Mouse (Mus musculus) limb, embryonic 11.5 days (tissue): ENCODE measurements around the gene Lrrc4. TPM values are rescaled to one million over a fixed set of nuclear protein-coding genes. Genes with fewer than 3 reads are reported as not detected.

ENCODE experiments used
- ATAC-seq: fragments of 200-750 bp; cut with Nextera tagmentation; 2 replicates; pipeline ENCODE4 v1.8.0; 2017; ENCODE audit warnings: low read depth; ENCODE audit not compliant: insufficient number of reproducible peaks, low FRiP score, low TSS enrichment
- DNase-seq: peaks from one replicate; pipeline ENCODE4 v3.0.0-alpha.2; 2015; ENCODE audit warnings: low spot score
- H3K27ac ChIP-seq: fragments of 300-500 bp; sonication (generic); replicated peaks from 2 replicates; pipeline ENCODE4 v1.5.1; 2014; ENCODE audit warnings: low read depth, mild to moderate bottlenecking, low read length
- H3K27me3 ChIP-seq: fragments of 300-500 bp; sonication (generic); 2 replicates; pipeline ENCODE4 v1.6.1; 2014; ENCODE audit warnings: mild to moderate bottlenecking, low read length, mixed read lengths; ENCODE audit not compliant: control insufficient read depth, insufficient read depth
- H3K36me3 ChIP-seq: fragments of 300-500 bp; sonication (generic); 2 replicates; pipeline ENCODE4 v1.6.1; 2014; ENCODE audit warnings: mild to moderate bottlenecking, low read length, moderate library complexity, mixed read lengths; ENCODE audit not compliant: control insufficient read depth, insufficient read depth
- H3K4me1 ChIP-seq: fragments of 300-500 bp; sonication (generic); 2 replicates; pipeline ENCODE4 v1.6.1; 2014; ENCODE audit warnings: low read length, mixed read lengths; ENCODE audit not compliant: control insufficient read depth, insufficient read depth
- H3K4me2 ChIP-seq: fragments of 300-500 bp; sonication (generic); 2 replicates; pipeline ENCODE4 v1.6.1; 2014; ENCODE audit warnings: low read depth, mild to moderate bottlenecking, moderate library complexity; ENCODE audit not compliant: severe bottlenecking
- H3K4me3 ChIP-seq: fragments of 300-500 bp; sonication (generic); 2 replicates; pipeline ENCODE4 v1.5.1; 2014; ENCODE audit warnings: low read depth, low read length
- H3K9ac ChIP-seq: fragments of 300-500 bp; sonication (generic); 2 replicates; pipeline ENCODE4 v1.6.1; 2014; ENCODE audit warnings: mild to moderate bottlenecking, low read length
- H3K9me3 ChIP-seq: fragments of 300-500 bp; sonication (generic); 2 replicates; pipeline ENCODE4 v1.6.1; 2016; ENCODE audit warnings: low read length; ENCODE audit not compliant: control insufficient read depth
- WGBS: fragments of 180-500 bp; shearing (Covaris S2); extraction: QIAGEN DNeasy Blood & Tissue Kit; methylation state at CpG from one replicate; pipeline ENCODE4 v1.1.7; 2014; 5-methylcytosine and 5-hydroxymethylcytosine counted together
- polyA plus RNA-seq: library from polyadenylated mRNA; unstranded; fragments of >200 nt; fragmentation: Nextera tagmentation; extraction: Ambion mirVana; gene quantifications from 2 replicates; pipeline ENCODE4 v1.2.1, GENCODE M21; 2014

Gene Lrrc4
- polyA plus RNA-seq, 1 experiment from 2014 or later, result 0.48 TPM

DNA sequence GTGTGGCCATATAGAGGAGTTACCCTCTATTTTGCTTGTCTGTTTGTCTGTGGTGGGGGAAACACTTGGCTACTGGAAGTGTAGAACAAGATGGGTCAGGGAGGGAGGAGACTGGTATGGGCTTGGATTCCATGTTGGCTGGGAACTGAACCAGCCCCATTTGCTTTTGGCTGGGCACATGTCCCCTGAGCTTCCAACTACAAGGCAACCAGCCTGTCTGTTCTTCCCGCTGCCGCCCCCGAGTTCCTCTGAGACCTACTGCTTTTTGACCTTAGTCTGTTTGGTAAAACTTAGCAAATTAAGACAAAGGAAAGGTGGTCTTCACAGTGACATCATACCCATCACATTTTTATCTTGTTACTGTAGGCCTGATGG is 40.9 kb upstream of the Lrrc4 start:
- Histone ChIP-seq H3K9me3 (no peaks in the 10 kb centered on the region), H3K4me2 (no peak overlapping the region), H3K36me3 (no peaks in the 10 kb centered on the region), H3K4me1 (0 out of 2 replicates have a peak, but pooled peaks cover 2% of the 10 kb centered on the region), H3K4me3 (no peak overlapping the region), H3K27ac (no peak overlapping the region), H3K9ac (no peak overlapping the region), H3K27me3 (no peaks in the 10 kb centered on the region)
- no peak for DNase-seq
- 88% methylated on average over 3 of the region's 3 CpGs for WGBS
- no peak for ATAC-seq

DNA sequence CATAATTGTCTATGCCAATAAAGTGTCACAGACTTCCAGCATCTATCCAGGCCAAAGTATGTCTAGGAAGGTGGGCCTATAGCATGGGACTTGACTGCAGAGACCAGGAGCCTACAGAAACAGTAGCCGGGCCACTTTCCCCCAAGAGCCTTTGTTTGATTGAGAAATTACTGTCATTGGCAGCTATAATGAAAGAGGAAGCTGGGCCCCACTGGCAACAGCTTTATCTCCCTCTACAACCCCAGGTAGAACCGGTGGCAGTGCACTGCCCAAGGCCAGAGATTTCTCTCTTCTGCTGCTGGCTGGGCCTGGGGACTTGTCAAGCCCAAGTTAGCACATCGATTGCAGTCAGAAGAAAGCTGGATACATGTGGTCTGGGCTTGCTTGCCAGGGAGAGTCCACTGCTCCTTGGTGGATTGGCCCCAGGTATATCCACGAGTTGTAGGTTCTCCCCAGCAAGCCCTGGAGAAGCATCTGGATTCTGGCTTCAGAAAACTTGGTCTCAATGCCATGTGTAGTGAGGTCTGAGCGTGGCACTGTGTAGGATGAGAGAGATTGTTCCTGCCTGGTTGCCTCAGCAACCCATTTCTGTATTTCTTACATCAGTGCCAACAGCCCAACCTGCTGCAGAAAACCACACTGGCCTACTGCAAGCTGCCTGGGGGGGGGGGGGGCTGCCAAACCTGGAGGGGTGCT is 40.3 kb upstream of the Lrrc4 start:
- WGBS, result 93% methylated on average over 5 of the region's 5 CpGs
- DNase-seq (no peak), ATAC-seq (no peak)
- Histone ChIP-seq H3K4me2 (no peak overlapping the region), H3K9me3 (no peaks in the 10 kb centered on the region), H3K27ac (no peak overlapping the region), H3K27me3 (no peaks in the 10 kb centered on the region), H3K36me3 (no peaks in the 10 kb centered on the region), H3K4me3 (no peak overlapping the region), H3K9ac (no peak overlapping the region), H3K4me1 (no peaks in the 10 kb centered on the region)

DNA sequence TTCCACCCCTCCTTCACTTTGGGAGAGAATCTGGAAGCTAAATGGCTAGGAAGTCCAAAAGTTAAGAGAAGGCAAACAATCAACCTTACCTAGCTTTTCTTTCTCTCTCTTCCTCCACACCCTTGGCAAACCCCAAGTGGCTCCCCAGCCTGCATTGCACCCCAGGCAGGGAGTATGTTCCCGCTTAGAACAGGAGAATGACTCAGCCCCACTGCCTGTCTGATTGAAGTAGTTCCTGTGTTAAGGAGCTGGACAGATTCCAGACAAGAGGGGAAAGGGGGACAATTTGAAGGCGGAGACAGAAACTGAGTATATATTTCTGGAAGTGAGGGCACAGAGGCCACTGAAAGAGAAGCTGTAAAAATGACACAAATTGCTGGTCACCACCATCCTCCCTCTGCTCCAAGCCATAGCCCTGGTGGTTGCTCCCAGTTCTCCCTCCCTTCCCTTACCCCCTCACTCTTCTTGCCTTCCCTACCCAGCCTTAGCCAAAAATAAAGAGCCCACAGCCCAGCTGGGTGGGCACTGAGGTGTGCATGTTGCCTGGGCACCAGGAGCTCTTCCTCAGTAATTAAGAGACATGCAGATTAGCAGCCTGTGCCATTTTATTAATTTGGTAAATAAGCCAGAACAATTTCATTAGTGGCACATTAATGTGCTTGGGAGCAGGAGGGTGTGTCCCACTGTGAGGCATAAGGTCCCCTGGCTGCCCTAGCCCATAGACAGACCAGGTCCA is 36.1 kb upstream of the Lrrc4 start:
- 79% methylated on average over 2 of the region's 2 CpGs for WGBS
- ATAC-seq, result no peak
- no peaks in the 10 kb centered on the region for H3K4me1 ChIP-seq
- no peak overlapping the region for H3K9ac ChIP-seq
- DNase-seq, result no peak
- no peaks in the 10 kb centered on the region for H3K9me3 ChIP-seq
- H3K4me2 ChIP-seq, result no peak overlapping the region
- H3K36me3 ChIP-seq, result no peaks in the 10 kb centered on the region
- H3K4me3 ChIP-seq, result no peak overlapping the region
- H3K27ac ChIP-seq, result no peak overlapping the region
- H3K27me3 ChIP-seq, result no peaks in the 10 kb centered on the region

GRCm38 (mm10) chr6:28866206-28866605 is 34.7 kb upstream of the Lrrc4 start:
- Histone ChIP-seq H3K9ac (no peak overlapping the region), H3K4me1 (no peaks in the 10 kb centered on the region), H3K4me3 (no peak overlapping the region), H3K4me2 (no peak overlapping the region), H3K9me3 (no peaks in the 10 kb centered on the region), H3K27ac (no peak overlapping the region), H3K36me3 (no peaks in the 10 kb centered on the region), H3K27me3 (no peaks in the 10 kb centered on the region)
- ATAC-seq (no peak), DNase-seq (no peak)
- 93% methylated on average over 3 of the region's 3 CpGs for WGBS

DNA sequence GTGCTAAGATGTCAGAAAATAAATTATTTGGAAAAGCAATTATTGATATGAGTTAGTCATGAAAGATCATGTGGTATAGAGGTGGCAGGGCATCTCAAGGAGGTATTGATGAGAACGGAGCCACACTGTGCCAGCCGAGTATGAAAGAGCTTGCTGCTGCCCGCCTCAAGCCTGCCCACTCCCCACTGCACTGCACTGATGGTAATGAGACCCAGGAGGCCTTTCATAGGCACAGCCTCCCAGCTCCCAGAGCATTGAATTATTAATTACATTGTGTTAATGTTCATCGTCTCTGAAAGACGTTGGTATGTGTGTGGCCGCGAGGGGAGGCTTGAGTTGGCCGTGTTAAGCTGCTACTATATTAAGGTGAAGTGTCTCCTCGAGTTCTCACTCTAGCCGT is 33.6 kb upstream of the Lrrc4 start:
- Histone ChIP-seq H3K27me3 (no peaks in the 10 kb centered on the region), H3K27ac (no peak overlapping the region), H3K4me1 (no peaks in the 10 kb centered on the region), H3K4me2 (no peak overlapping the region), H3K4me3 (no peak overlapping the region), H3K9ac (no peak overlapping the region), H3K36me3 (no peaks in the 10 kb centered on the region), H3K9me3 (no peaks in the 10 kb centered on the region)
- DNase-seq (no peak), ATAC-seq (no peak)
- WGBS, result 86% methylated on average over 10 of the region's 10 CpGs

- DNase-seq (no peak), ATAC-seq (no peak)
- Histone ChIP-seq H3K9ac (no peak overlapping the region), H3K4me1 (no peaks in the 10 kb centered on the region), H3K9me3 (no peaks in the 10 kb centered on the region), H3K4me3 (no peak overlapping the region), H3K27me3 (no peaks in the 10 kb centered on the region), H3K36me3 (no peaks in the 10 kb centered on the region), H3K27ac (no peak overlapping the region), H3K4me2 (no peak overlapping the region)
- 46% methylated on average over 5 of the region's 5 CpGs for WGBS
Measured at GRCm38 (mm10) chr6:28864684-28865083, 33.1 kb upstream of the Lrrc4 start.

GRCm38 (mm10) chr6:28862304-28862703 is 30.8 kb upstream of the Lrrc4 start:
- DNase-seq (no peak), ATAC-seq (no peak)
- Histone ChIP-seq H3K4me1 (no peaks in the 10 kb centered on the region), H3K4me2 (no peak overlapping the region), H3K9ac (no peak overlapping the region), H3K36me3 (no peaks in the 10 kb centered on the region), H3K4me3 (no peak overlapping the region), H3K27me3 (no peaks in the 10 kb centered on the region), H3K9me3 (no peaks in the 10 kb centered on the region), H3K27ac (no peak overlapping the region)
- 76% methylated on average over 8 of the region's 8 CpGs for WGBS

DNA sequence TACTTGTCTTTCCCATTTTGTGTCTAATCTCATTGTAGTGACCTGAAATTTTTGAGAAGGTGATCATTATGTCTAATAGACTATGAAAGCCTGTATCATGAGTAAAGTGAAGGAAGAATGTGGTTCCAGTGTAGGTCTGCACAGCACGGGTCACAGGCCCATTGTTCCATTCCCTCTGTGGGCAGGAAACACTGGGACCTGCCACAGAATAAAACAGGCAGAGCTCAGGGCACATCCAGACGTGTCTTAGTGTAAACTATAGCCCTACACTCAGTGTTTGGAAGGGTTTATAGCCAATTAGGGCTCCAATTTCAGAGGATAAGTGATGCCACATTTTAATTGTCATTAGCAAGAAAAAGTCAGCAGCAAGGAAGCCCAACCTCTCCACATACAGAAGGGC is 29.4 kb upstream of the Lrrc4 start:
- WGBS, result 18% methylated on average over 2 of the region's 2 CpGs
- Histone ChIP-seq H3K27me3 (no peaks in the 10 kb centered on the region), H3K36me3 (no peaks in the 10 kb centered on the region), H3K27ac (no peak overlapping the region), H3K9me3 (no peaks in the 10 kb centered on the region), H3K4me2 (no peak overlapping the region), H3K9ac (no peak overlapping the region), H3K4me1 (peaks cover 6% of the 10 kb centered on the region; the same call in 1 of the 2 replicates), H3K4me3 (no peak overlapping the region)
- no peak for DNase-seq
- ATAC-seq, result no peak
